Mouse (Mus musculus) natural killer cell, adult 2 months (primary cell): ENCODE data around the gene Sun3.

Experiments
- DNase-seq, 2 experiments: peaks; one replicate each; pipeline ENCODE4 v3.0.0; 2022; ENCODE audit warnings: low spot score in 2 of 2

Sun3 gene

GRCm38 (mm10) chr11:8983237-8983861, 65.4 kb downstream of the Sun3 start:
- DNase-seq = peak; percentile 11 to 54

DNA sequence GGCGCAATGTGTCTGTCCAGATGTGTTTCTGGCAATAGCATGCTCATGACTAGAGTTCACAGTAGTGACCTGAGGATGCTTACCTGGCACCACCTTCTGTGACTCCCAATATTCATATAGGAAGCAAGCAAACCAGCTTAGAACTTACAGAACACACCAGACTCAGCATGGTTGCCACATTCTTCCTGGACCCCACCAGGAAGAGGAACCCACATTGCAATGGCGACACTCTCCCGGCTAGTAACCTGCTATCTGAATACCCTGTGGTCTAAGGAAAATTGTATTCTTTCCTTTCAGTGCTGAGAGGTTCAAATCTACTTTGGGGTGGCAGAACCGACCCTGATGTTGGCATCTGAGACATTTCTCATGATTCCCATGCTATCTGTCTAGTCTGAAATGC, 70.6 kb downstream of the Sun3 start:
- DNase-seq = no peak

DNA sequence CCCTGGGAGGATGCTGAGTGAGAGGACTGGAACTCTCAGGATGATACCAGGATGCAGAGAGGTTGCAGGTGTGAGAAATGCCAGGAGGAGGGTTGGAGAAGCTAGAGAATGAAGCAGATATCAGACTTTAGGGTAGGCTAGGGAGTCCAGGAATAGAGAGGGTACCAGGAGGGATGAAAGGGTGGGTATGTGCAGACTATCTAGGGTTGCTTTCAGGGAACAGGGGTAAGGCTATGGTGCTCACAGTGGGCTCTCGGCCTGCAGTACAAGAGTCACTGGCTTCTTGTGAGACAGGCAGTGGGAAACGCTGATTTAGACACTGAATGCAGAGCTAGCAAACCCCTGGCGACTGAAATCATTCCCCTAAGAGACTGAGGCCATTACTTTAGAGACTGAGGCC, 75.6 kb downstream of the Sun3 start, which contains the start of gene Pkd1l1:
Gene Pkd1l1, minus strand, starts transcription at position 101 of the 400 bp plus-strand sequence.
- DNase-seq = no peak

- no peak for DNase-seq
These were observed 76.7 kb downstream of the Sun3 start for GRCm38 (mm10) chr11:8972093-8972492.

GRCm38 (mm10) chr11:8970509-8970908, 78.3 kb downstream of the Sun3 start:
- no peak for DNase-seq

DNA sequence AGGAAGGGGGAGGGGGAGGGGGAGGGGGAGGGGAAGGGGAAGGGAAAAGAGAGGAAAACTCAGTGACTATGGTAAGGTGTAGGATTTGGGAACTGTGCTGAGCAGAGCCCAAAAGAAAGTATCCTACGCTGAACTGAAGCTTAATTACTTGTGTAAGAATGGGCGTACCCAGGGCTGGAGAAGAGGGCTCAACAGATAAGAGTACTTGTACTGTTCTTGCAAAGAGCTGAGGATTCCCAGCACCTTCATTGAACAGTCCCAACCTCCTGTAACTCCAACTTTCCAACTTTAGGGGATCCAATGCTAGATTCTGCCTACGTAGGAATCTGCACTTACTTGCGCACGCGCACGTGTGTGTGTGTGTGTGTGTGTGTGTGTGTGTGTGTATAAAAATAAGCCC, 80.7 kb downstream of the Sun3 start:
- DNase-seq = no peak
